Mouse (Mus musculus): ENCODE measurements around the gene Ada.

- TF ChIP-seq EP300 (IDR thresholded peaks at IDR 0.05; ENCODE audit: low read length) (no peak), SIN3A (IDR thresholded peaks at IDR 0.05; ENCODE audit: low read length) (no peak; the same call in 1 of the 2 replicates), CTCF (conservative IDR thresholded peaks at IDR 0.05 in 1 of 2, IDR thresholded peaks at IDR 0.05 in 1 of 2; ENCODE audit: low read depth in 2 of 2, low read length in 2 of 2) (no peak), POLR2A (IDR thresholded peaks at IDR 0.05; ENCODE audit: low read depth, low read length) (peak; percentile 74)
Observed at GRCm38 (mm10) chr2:163749647-163750611, at the start of gene Ada.

All from CH12.LX (cell line).